Mouse (Mus musculus) gastrocnemius, postnatal 4 days (tissue): Measurements from ENCODE around the gene Snx21. TPM values are rescaled to one million over a fixed set of nuclear protein-coding genes. Genes with fewer than 3 reads are reported as not detected.

Source experiments
- DNase-seq, 2 experiments: peaks; one replicate each; pipeline ENCODE4 v3.0.0; 2021 to 2022; ENCODE audit warnings: low spot score in 2 of 2, mixed read lengths in 2 of 2
- total RNA-seq, 2 experiments: library from RNA; stranded (reverse); gene quantifications; 2 replicates each; pipeline ENCODE4 v1.2.3; 2021

The Snx21 gene
- total RNA-seq, 2 experiments from 2014 or later = 23.4 to 24.6 TPM

DNA sequence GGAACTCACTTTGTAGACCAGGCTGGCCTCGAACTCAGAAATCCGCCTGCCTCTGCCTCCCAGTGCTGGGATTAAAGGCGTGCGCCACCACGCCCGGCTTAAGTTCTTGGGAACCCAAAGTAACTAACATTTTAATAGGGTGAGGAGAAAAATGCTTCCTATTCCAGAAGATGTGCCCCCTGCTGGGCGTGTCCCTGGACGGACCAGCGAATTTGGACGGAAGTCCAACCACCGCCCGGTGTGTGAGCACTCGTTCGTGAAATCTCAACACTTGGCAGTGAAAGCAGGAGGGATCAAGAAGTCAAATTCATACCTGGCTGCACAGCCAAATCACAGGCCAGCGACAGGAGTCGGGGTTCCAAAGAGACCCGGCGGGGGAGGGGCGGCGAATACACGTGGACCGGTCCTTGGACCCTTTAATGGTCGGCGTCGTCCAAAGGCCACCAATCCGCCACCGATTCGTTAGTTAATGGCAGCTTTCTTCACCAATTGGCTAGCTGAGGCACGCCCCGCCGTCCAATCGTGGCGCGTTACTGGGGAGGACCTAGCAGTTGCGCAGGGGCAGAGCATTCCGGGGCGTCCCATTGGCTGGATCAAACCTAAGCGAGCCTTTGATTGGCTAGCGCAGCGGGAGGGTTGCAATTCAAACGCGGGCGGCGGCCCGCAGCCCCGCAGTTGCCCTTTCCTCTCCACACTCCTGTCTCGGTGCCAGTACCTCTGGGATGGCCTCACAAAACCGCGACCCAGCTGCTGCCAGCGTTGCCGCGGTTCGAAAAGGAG lies 16.2 kb upstream of the Snx21 start, which contains the start of gene Ube2c:
Gene Ube2c, plus strand, starts transcription at position 641 of the 780 bp plus-strand sequence.
- DNase-seq = peak; percentile 94 to 96

- DNase-seq = no peak
Measured at GRCm38 (mm10) chr2:164770279-164770678, 15.3 kb upstream of the Snx21 start.

- DNase-seq = no peak
Measured at GRCm38 (mm10) chr2:164771123-164771522, 14.5 kb upstream of the Snx21 start.

DNA sequence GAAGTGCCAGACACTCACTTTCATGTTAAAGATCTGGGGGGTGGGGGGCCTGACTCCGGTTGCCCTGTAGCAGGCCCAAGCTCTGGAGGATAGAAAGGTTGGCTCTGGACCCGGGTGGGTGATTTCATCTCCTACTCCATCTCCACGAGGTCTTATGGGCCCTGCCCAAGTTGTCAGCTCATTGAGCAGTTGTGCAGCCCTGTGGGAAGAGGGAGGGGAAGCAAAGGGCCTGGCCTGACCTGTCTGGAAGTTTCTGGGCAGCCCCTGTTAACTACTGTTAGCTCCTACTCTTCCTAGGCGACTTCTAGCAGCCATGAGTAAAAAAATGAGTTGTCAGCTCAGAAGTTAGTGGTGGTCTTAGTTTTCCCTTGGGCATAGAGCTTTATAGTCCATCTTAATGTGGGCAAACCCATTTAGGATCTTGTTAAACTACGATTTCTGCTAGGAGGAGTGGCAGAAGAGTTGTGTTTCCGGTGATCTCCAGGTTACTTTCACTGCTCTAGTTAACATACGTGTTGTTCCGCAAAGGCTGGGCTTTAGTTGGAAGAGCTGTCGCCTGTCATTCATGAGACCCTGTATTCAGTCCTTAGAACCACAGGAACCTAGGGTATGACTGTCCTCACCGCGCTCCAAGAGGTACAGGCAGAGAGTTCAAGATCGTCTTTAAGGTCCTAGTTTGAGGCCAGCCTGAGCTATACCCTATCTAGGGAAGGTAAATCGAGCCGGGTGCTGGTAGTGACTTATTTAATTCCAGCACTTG lies 12.2 kb upstream of the Snx21 start:
- DNase-seq = no peak

- no peak for DNase-seq
Measured at GRCm38 (mm10) chr2:164773989-164774364, 11.6 kb upstream of the Snx21 start.

GRCm38 (mm10) chr2:164776130-164776529 lies 9.5 kb upstream of the Snx21 start:
- DNase-seq = no peak

DNA sequence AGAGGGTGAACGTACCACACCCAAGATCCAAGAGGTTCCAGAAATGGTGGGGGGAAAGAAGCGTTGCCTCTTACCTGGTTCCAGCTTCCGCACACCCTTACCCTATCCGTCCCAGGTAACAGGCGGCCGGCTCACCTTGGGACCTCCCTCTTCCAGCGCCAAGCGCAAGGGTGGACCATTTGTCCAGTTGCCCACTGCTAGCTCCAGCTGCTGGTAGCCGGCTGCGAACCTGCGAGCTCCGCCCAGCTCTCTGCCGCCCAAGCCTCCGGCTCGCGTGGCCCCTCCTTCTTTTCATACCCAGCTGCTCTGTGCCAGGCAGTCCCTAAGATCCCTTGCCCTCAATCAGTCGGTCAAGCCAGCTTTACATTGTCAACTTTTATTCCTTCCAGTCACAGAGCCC lies 8.8 kb upstream of the Snx21 start:
- DNase-seq = no peak

DNA sequence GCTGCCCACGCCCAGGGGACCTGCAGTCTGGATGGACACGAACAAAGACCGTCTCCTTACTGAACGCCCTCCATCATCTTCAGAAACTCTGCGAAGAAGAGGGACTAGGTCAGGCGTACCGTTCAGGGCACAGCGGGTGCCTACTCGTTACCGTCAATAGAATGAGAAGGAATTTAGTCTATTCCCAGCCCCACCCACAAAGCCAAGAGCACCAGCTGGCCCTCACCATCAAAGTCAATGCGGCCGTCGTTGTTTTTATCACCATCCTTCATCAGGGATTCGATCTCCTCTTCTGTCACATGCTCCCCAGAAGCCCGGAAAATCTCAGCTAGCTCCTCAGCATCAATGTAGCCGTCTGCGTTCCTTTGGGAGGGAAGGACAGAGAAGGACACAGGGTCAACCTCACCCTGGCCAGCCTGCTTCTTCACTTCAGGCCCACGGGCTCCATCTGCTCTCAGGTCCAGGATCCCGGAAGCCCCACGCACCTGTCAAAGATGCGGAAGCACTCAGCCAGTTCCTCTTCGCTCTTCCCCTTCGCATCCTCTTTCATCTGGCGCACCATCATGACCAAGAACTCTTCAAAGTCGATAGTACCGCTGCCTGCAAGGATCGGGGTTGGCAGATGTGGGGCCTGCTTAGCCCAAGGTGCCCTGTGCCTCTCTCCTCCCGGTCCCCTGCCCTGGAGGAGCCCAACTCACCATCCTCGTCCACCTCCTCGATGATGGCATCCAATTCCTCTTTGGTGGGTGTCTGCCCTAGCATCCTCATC lies 8.2 kb upstream of the Snx21 start:
- DNase-seq = no peak

DNA sequence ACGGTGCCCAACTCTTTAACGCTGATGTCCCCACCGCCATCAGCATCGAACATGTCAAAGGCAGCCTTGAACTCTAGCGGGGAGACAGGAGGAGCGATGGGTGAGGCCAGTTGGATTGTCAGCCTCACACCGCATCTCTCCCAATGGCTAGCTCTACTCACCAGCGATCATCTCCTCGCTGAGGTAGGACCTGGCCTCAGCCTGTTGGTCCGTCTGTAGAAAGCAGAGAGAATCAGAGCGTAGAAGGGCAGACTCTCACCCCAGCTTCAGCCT lies 7.7 kb upstream of the Snx21 start:
- no peak for DNase-seq

DNA sequence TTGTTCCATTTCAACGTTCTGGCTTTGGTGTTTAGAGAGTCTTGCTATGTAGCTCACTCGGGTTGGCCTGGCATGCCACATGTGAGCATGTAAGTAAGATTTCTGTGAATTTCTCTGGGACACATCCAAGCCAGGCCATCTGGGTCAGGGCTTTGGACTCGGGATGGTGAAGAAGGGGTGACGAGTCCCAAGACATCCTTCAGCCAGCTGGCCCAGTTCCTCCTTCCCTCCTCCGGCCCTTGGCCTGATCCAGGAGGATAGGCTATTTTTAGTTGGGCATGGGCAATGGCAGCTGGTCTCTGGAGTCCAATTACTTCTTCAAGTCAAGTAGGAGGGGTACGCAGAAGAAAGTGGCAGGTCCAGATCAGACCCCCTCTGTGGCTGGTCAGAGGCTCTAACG lies 6.8 kb upstream of the Snx21 start:
- no peak for DNase-seq

DNA sequence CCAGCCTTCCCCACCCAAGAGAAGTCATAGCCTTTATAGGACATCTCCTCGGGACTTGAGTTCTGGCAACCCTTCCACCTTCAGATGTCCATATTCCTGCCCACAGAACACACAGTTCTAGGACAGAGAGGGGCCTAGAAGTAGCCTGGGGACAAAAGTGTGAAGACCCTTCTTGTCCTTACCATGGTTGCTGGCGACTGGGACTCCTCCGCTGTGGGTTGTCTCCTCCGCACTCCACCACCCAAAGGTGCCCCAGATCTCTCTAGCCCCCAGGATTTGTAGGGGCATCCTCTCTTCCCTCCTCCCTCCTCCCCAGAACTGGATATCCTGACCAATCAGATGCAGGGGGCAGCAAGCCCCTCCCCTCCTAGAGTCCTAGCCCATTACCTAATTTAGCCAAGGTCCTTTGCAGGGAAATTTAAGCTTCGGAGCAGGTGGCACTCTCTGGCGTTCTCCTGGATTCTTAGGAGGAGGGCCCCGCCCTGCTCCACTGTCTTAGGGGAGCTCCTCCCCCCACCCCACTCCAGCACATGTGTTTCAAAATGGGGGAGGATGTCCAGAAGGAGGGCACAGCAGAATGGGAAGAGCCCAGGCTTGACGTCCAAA lies 6.0 kb upstream of the Snx21 start, which contains the start of gene Tnnc2:
Gene Tnnc2, minus strand, starts transcription at position 487 of the 606 bp plus-strand sequence.
- no peak for DNase-seq

- no peak for DNase-seq
Measured at GRCm38 (mm10) chr2:164781876-164782275, 3.7 kb upstream of the Snx21 start.

DNA sequence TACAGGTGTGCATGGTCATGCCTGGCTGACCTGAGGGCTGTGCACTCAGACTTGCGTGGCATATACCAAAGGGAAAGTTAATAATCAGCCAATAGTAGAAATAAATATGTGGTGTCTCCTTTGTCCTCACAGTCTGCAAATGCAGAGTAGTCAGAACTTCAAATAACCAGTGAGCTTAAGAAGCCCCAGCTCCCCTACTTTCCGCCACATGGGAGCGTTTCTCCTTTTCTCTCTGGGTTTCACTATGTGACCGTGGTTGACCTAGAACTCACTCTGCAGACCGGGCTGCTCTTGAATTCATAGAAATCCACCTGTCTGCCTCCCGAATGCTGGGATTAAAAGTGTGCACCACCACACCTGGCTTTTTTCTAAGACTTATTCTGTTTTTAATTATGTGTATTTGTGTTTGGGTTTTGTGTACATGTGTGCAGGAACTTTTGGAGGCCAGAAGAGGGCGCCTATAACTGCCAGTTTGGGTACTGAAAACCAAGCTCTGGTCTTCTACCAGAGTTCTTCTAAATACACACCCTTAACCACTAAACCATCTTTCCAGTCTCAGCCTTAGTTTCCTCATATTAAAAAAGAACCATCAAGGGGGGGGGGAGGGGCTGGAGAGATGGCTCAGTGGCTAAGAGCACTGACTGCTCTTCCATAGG lies 1.6 kb upstream of the Snx21 start:
- DNase-seq = no peak

- no peak for DNase-seq
Measured at GRCm38 (mm10) chr2:164784869-164785420, 678 bp upstream of the Snx21 start.

- DNase-seq = no peak
Measured at GRCm38 (mm10) chr2:164786388-164786885, 814 bp downstream of the Snx21 start.

- no peak for DNase-seq
Measured at GRCm38 (mm10) chr2:164787032-164787431, 1.4 kb downstream of the Snx21 start.

DNA sequence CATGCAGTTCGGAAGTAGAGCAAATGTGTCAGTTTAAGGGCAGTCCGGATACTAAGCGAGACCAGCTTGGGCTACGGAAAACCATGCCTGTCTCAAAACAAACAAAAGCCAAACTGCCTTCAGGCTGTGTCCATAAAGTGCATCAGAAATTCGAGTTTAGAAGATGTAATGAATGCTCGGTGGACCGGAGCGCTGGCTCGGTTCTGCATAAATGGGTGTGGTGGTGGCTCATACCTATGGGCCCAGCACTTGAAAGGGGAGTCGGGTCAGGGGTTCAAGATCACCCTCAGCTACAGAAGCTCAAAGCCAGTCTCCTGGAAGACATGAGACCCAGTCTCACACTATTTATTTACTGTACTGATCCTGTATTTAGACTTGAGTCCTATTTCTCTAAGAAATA lies 2.2 kb downstream of the Snx21 start:
- no peak for DNase-seq

GRCm38 (mm10) chr2:164788411-164788810 lies 2.8 kb downstream of the Snx21 start:
- DNase-seq = no peak

DNA sequence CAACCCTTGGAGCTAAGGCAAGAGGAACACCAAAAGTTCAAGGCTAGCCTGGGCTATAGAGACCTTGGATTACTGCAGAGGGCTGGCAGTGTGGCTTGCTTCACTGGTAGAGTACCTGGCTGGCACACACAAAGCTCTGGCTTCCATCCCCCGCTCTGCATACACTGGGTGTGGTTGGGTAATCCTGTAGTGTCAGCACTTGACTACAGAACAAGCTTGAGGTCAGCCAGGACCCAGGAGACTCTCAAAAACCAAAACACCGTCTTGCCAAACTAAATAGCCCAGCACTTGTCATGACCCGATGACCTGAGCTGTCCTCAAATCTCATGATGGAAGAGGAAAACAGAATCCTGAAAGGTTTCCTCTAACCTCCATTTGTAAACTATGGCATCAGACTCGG lies 4.8 kb downstream of the Snx21 start:
- no peak for DNase-seq

DNA sequence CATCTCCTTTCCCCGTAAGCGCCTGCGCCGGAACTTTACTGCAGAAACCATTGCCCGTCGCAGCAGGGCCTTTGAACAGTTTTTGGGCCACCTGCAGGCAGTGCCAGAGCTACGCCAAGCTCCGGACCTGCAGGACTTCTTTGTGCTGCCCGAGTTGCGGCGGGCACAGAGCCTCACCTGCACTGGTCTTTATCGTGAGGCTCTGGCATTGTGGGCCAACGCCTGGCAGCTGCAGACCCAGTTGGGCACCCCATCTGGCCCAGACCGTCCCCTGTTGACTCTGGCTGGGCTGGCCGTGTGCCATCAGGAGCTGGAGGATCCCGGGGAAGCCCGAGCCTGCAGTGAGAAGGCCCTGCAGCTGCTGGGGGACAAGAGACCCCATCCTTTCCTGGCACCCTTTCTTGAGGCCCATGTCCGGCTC lies 6.2 kb downstream of the Snx21 start:
- DNase-seq = no peak
